Mouse (Mus musculus) heart, embryonic 14.5 days (tissue): Measurements from ENCODE around the gene Tmem141. TPM values are rescaled to one million over a fixed set of nuclear protein-coding genes. Genes with fewer than 3 reads are reported as not detected.

Experiments used
- polyA plus RNA-seq: library from polyadenylated mRNA; unstranded; fragments of >200 nt; fragmentation: Nextera tagmentation; extraction: Ambion mirVana; gene quantifications from 2 replicates; pipeline ENCODE4 v1.2.1, GENCODE M21; 2014

The Tmem141 gene
- polyA plus RNA-seq, 1 experiment from 2014 or later = 28.2 TPM

Other genes with a start within 250 kb of the Tmem141 start
- 14.4 and 17.7 TPM in 2 replicates for gene Sapcd2, start 249.7 kb downstream of the Tmem141 start, polyA plus RNA-seq
- 0.81 and 0.85 TPM in 2 replicates for gene Entpd2, start 226.1 kb downstream of the Tmem141 start, polyA plus RNA-seq
- 29.3 and 29.5 TPM in 2 replicates for gene Npdc1, start 222.7 kb downstream of the Tmem141 start, polyA plus RNA-seq
- 0.14 TPM in 1 of 2 replicates, not detected in the other for gene Fut7, start 198.7 kb downstream of the Tmem141 start, polyA plus RNA-seq
- 3.8 and 4.3 TPM in 2 replicates for gene Abca2, start 193.3 kb downstream of the Tmem141 start, polyA plus RNA-seq
- gene Clic3, start 165.2 kb downstream of the Tmem141 start, polyA plus RNA-seq = 3.8 and 4.6 TPM in 2 replicates
- gene Paxx, start 160.9 kb downstream of the Tmem141 start, polyA plus RNA-seq = 31.0 and 32.6 TPM in 2 replicates
- 98.5 and 112 TPM in 2 replicates for gene Ptgds, start 152.0 kb downstream of the Tmem141 start, polyA plus RNA-seq
- gene Lcn12, start 128.1 kb downstream of the Tmem141 start, polyA plus RNA-seq = not detected in 2 replicates
- gene Fbxw5, start 121.3 kb downstream of the Tmem141 start, polyA plus RNA-seq = 82.8 and 85.2 TPM in 2 replicates
- 2.9 and 4.9 TPM in 2 replicates for gene C8g, start 120.3 kb downstream of the Tmem141 start, polyA plus RNA-seq
- 19.1 and 19.8 TPM in 2 replicates for gene Traf2, start 75.1 kb downstream of the Tmem141 start, polyA plus RNA-seq
- 279 and 319 TPM in 2 replicates for gene Edf1, start 64.2 kb downstream of the Tmem141 start, polyA plus RNA-seq
- gene Mamdc4, start 47.2 kb downstream of the Tmem141 start, polyA plus RNA-seq = 1.4 and 1.9 TPM in 2 replicates
- 240 and 250 TPM in 2 replicates for gene Phpt1, start 46.8 kb downstream of the Tmem141 start, polyA plus RNA-seq
- not detected in 2 replicates for gene Ajm1, start 40.2 kb downstream of the Tmem141 start, polyA plus RNA-seq
- 41.9 and 42.1 TPM in 2 replicates for gene Rabl6, start 13.5 kb downstream of the Tmem141 start, polyA plus RNA-seq
- gene Ccdc183, start 4.3 kb downstream of the Tmem141 start, polyA plus RNA-seq = 0.07 and 0.27 TPM in 2 replicates
- gene Fcna, start 6.0 kb upstream of the Tmem141 start, polyA plus RNA-seq = 1.8 and 3.2 TPM in 2 replicates
- gene Lcn8, start 31.1 kb upstream of the Tmem141 start, polyA plus RNA-seq = not detected in 2 replicates
- not detected in 2 replicates for gene Lcn5, start 35.9 kb upstream of the Tmem141 start, polyA plus RNA-seq
- not detected in 2 replicates for gene Lcn6, start 54.8 kb upstream of the Tmem141 start, polyA plus RNA-seq
- not detected in 2 replicates for gene Lcn10, start 60.7 kb upstream of the Tmem141 start, polyA plus RNA-seq
- not detected in 2 replicates for gene Obp2a, start 78.0 kb upstream of the Tmem141 start, polyA plus RNA-seq
- gene Bmyc, start 84.7 kb upstream of the Tmem141 start, polyA plus RNA-seq = 36.7 and 44.1 TPM in 2 replicates
- gene Obp2b, start 115.0 kb upstream of the Tmem141 start, polyA plus RNA-seq = not detected in 2 replicates
- not detected in 2 replicates for gene Lcn3, start 143.6 kb upstream of the Tmem141 start, polyA plus RNA-seq
- not detected in 2 replicates for gene Lcn11, start 155.0 kb upstream of the Tmem141 start, polyA plus RNA-seq
- not detected in 2 replicates for gene Gm13539, start 160.3 kb upstream of the Tmem141 start, polyA plus RNA-seq
- gene Glt6d1, start 193.8 kb upstream of the Tmem141 start, polyA plus RNA-seq = not detected in 2 replicates
- not detected in 2 replicates for gene Lcn9, start 201.1 kb upstream of the Tmem141 start, polyA plus RNA-seq
- gene Sohlh1, start 225.2 kb upstream of the Tmem141 start, polyA plus RNA-seq = not detected in 2 replicates
- 0.23 TPM in 1 of 2 replicates, not detected in the other for gene Kcnt1, start 241.7 kb upstream of the Tmem141 start, polyA plus RNA-seq